18 mouse cellular contexts compared by ENCODE assay signal in genomic region chr2:166891366-166891880, GRCm38 (mm10). TPM values are rescaled to one million over a fixed set of nuclear protein-coding genes. Genes with fewer than 3 reads are reported as not detected.
A peak's percentile ranks its signal among the peaks of the same experiment; 100 is the strongest.
DNase-seq lines count a peak whose midpoint lies in the region; ATAC-seq and TF ChIP-seq lines count a peak whose summit lies in the region.
"Had no signal": no experiment of that assay in that cellular context is flagged by ENCODE, and none has a peak within 500 bp of the region (broad histone marks: within the 10 kb centered on the region; RNA-seq: fewer than 3 reads in every experiment).

No protein-coding gene starts in this region.

- no peaks in the 10 kb centered on the region for H3K27me3 ChIP-seq in intestine, embryonic 15.5 days (replicated peaks)
- H3K27me3 ChIP-seq in intestine, embryonic 16.5 days (replicated peaks; ENCODE audit: control insufficient read depth, insufficient read depth, low read length): no peaks in the 10 kb centered on the region
- H3K27me3 ChIP-seq in stomach, postnatal 0 days (ENCODE audit: control insufficient read depth, insufficient read depth, low read length): no peaks in the 10 kb centered on the region
- H3K27me3 ChIP-seq: forebrain, embryonic 15.5 days; limb, embryonic 13.5 days had no signal

- no peak for TF ChIP-seq EP300 in stomach, postnatal 0 days (optimal IDR thresholded peaks at IDR 0.05)

- H3K36me3 ChIP-seq in intestine, embryonic 15.5 days: peaks cover 24% of the 10 kb centered on the region
- peaks cover 3% of the 10 kb centered on the region; the same call in 1 of the 2 replicates for H3K36me3 ChIP-seq in intestine, embryonic 16.5 days (ENCODE audit: control insufficient read depth, insufficient read depth, low read length)
- H3K36me3 ChIP-seq in stomach, postnatal 0 days (ENCODE audit: control insufficient read depth, insufficient read depth, low read length): peaks cover 17% of the 10 kb centered on the region

- no peak overlapping the region for H3K27ac ChIP-seq in intestine, embryonic 15.5 days
- H3K27ac ChIP-seq in intestine, embryonic 16.5 days (ENCODE audit: low read length): no peak overlapping the region
- H3K27ac ChIP-seq in stomach, postnatal 0 days (replicated peaks): no peak overlapping the region
- H3K27ac ChIP-seq: forebrain, embryonic 15.5 days; hindbrain, embryonic 14.5 days; left cerebral cortex, adult 2 months; limb, embryonic 13.5 days had no signal

- peak; percentile 42 for DNase-seq in thymus, postnatal 0 days (ENCODE audit: low spot score)
- no peak for DNase-seq in thymus, adult 18-20 months
- peak; percentile 63 for DNase-seq in adrenal gland, adult 8-10 months
- DNase-seq in stomach, postnatal 0 days (ENCODE audit: low spot score): no peak
- no peak for DNase-seq in retina, postnatal 1 day
- DNase-seq in kidney, postnatal 25 days: no peak
- DNase-seq: cerebellum, adult 9-11 months; heart, adult 18-20 months; kidney, adult 8-10 months; lung, adult 2 months; spleen, adult 18-20 months had no signal

- H3K4me1 ChIP-seq in intestine, embryonic 15.5 days (replicated peaks): 0 out of 2 replicates have a peak, but pooled peaks cover 2% of the 10 kb centered on the region
- 0 out of 2 replicates have a peak, but pooled peaks cover 4% of the 10 kb centered on the region for H3K4me1 ChIP-seq in intestine, embryonic 16.5 days (ENCODE audit: control insufficient read depth, insufficient read depth, low read length)
- no peaks in the 10 kb centered on the region for H3K4me1 ChIP-seq in stomach, postnatal 0 days (replicated peaks; ENCODE audit: control insufficient read depth, insufficient read depth)
- H3K4me1 ChIP-seq: forebrain, embryonic 15.5 days had no signal

- H3K4me2 ChIP-seq in intestine, embryonic 15.5 days (replicated peaks): no peak overlapping the region
- no peak overlapping the region for H3K4me2 ChIP-seq in intestine, embryonic 16.5 days (ENCODE audit: low read depth, low read length)
- no peak overlapping the region for H3K4me2 ChIP-seq in stomach, postnatal 0 days (replicated peaks; ENCODE audit: low read depth)
- H3K4me2 ChIP-seq: forebrain, embryonic 15.5 days; hindbrain, embryonic 14.5 days; limb, embryonic 13.5 days had no signal

- 71% methylated on average over 9 of the region's 9 CpGs for WGBS in intestine, embryonic 15.5 days
- 75% methylated on average over 9 of the region's 9 CpGs for WGBS in intestine, embryonic 16.5 days
- 76% methylated on average over 9 of the region's 9 CpGs for WGBS in stomach, postnatal 0 days

- H3K9me3 ChIP-seq in intestine, embryonic 15.5 days: no peaks in the 10 kb centered on the region
- H3K9me3 ChIP-seq in intestine, embryonic 16.5 days (ENCODE audit: control insufficient read depth, low read length): no peaks in the 10 kb centered on the region
- no peaks in the 10 kb centered on the region for H3K9me3 ChIP-seq in stomach, postnatal 0 days (ENCODE audit: control insufficient read depth, low read length)
- H3K9me3 ChIP-seq: forebrain, embryonic 15.5 days; limb, embryonic 13.5 days had no signal

- peak; percentile 31; the same call in 1 of the 2 replicates for ATAC-seq in intestine, embryonic 15.5 days
- ATAC-seq in intestine, embryonic 16.5 days: no peak
- ATAC-seq in stomach, postnatal 0 days (ENCODE audit: low FRiP score, low TSS enrichment): no peak
- ATAC-seq: forebrain, embryonic 15.5 days had no signal

- H3K4me3 ChIP-seq in intestine, embryonic 15.5 days (replicated peaks): no peak overlapping the region
- H3K4me3 ChIP-seq in intestine, embryonic 16.5 days (ENCODE audit: low read length): no peak overlapping the region
- no peak overlapping the region for H3K4me3 ChIP-seq in stomach, postnatal 0 days (ENCODE audit: low read depth, low read length)
- H3K4me3 ChIP-seq: forebrain, embryonic 15.5 days; left cerebral cortex, adult 2 months; limb, embryonic 13.5 days; myocyte had no signal

- H3K9ac ChIP-seq in intestine, embryonic 15.5 days: no peak overlapping the region
- no peak overlapping the region for H3K9ac ChIP-seq in intestine, embryonic 16.5 days (ENCODE audit: low read depth, low read length)
- no peak overlapping the region for H3K9ac ChIP-seq in stomach, postnatal 0 days (ENCODE audit: low read length)
- H3K9ac ChIP-seq: forebrain, embryonic 15.5 days; hindbrain, embryonic 14.5 days; limb, embryonic 13.5 days had no signal

- TF ChIP-seq CTCF in stomach, postnatal 0 days (IDR thresholded peaks at IDR 0.05; ENCODE audit: low read depth): peak; percentile 31

RNA-seq across cellular contexts. Expression of gene Cse1l, which starts 14.4 kb away (rescaled TPM):
- polyA plus RNA-seq in intestine, embryonic 15.5 days (2015; fragmentation: Nextera tagmentation; extraction: Ambion mirVana): 92.2 and 107 TPM in 2 replicates
- polyA plus RNA-seq in intestine, embryonic 16.5 days (2015; fragmentation: Nextera tagmentation; extraction: Ambion mirVana): 80.7 and 85.5 TPM in 2 replicates
- 76.2 and 85.0 TPM in 2 replicates for polyA plus RNA-seq in thymus, postnatal 0 days (2015; fragmentation: Nextera tagmentation; extraction: Ambion mirVana)
- total RNA-seq in adrenal gland, adult 8-10 months (2022): 10 to 100 TPM; 56.8 to 74.9 (median 72.1) TPM
- polyA plus RNA-seq in stomach, postnatal 0 days (2015; fragmentation: Nextera tagmentation; extraction: Ambion mirVana): 29.1 and 29.3 TPM in 2 replicates

Comparison
In these comparisons a context has a peak if more than half of its experiments do, and no peak if none do; other contexts are left out.
1. DNase-seq: peak in thymus, postnatal 0 days (single experiment) and adrenal gland, adult 8-10 months (single experiment); none in thymus, adult 18-20 months (0 of 2), stomach, postnatal 0 days (single experiment), retina, postnatal 1 day (single experiment) and kidney, postnatal 25 days (0 of 2).